Mouse (Mus musculus): Measurements from ENCODE around the gene Gm27021.

DNA sequence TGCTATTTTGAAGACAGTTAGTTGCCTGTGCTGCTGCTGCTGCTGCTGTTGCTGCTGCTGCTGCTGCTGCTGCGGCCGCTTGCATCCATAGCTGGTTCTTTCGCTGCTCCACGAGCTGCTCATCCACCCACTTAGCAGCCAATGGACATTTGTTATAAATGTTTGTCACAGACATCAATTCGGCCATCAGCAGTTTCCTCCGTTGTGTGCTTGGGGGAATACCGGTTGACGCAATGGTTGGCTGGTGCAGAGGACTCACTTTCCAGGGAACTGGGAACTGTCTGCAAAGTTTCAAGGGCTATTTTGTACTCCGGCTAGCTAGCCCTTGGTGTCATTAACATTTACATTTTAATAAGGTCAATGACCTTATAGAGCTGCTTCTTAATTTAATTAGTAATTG is 36.3 kb upstream of the Gm27021 start:
- no peak for TF ChIP-seq EP300 (IDR thresholded peaks at IDR 0.05; ENCODE audit: low read depth)
- TF ChIP-seq CTCF (IDR thresholded peaks at IDR 0.05; ENCODE audit: low read depth): no peak
